Mouse (Mus musculus): ENCODE results near the gene Zc3hc1. TPM values are rescaled to one million over a fixed set of nuclear protein-coding genes. Genes with fewer than 3 reads are reported as not detected.
A peak's percentile ranks its signal among the peaks of the same experiment; 100 is the strongest.
"Not testable (repeated sequence)": the region's sequence is repeated elsewhere in the genome, so short reads cannot be mapped to it uniquely, and the experiment has no call there.

Zc3hc1 gene
- 11.0 and 14.0 TPM in 2 replicates for polyA plus RNA-seq (2012; rRNA removed)

GRCm38 (mm10) chr6:30390714-30391697 is at the start of gene Zc3hc1:
TSS of gene Zc3hc1 (minus strand) at chr6:30391028.
- WGBS = 9% methylated on average over 33 of the region's 33 CpGs
- peak; percentile 73 for DNase-seq (ENCODE audit: low read depth, low spot score)

DNA sequence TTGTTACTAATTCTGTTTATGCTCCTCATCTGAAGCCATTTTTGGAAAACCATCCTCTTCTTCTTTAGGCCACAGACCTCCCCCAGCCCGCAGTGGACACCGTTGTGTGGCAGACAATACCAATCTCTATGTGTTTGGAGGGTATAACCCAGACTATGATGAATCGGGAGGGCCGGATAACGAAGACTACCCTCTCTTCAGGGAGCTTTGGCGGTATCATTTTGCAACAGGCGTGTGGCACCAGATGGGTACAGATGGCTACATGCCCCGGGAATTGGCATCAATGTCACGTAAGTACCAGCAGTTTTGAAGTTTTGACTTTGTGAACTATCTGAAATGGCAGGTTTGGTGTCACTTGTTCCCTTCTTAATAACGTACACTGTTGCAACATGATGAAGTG is 48.7 kb upstream of the Zc3hc1 start:
- 98% methylated on average over 10 of the region's 10 CpGs for WGBS
- no peak for DNase-seq (ENCODE audit: low read depth, low spot score)

DNA sequence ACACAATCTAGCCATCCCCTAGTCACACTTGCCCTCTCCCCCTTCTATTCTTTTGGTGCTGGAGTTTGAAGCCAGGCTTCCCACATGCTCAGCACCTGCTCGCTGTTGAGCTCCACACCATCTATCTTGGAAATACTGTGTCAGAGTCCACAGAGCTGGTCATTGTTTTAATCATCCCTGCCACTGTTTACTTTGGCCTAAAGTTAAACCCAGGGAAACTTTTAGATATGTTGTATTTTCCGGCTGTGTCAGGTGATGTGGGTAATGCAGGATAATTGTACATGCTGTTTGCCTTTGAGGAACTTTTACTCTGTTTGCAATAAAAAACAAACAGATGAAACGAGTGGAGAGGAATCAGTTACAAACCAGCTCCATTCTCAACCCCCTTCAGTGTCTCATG is 46.2 kb upstream of the Zc3hc1 start:
- DNase-seq (ENCODE audit: low read depth, low spot score) = peak; percentile 22
- WGBS = 22% methylated on average over 3 of the region's 3 CpGs

- DNase-seq (ENCODE audit: low read depth, low spot score) = no peak
- 85% methylated on average over 3 of the region's 3 CpGs for WGBS
These were observed 45.6 kb upstream of the Zc3hc1 start for GRCm38 (mm10) chr6:30436476-30436875.

DNA sequence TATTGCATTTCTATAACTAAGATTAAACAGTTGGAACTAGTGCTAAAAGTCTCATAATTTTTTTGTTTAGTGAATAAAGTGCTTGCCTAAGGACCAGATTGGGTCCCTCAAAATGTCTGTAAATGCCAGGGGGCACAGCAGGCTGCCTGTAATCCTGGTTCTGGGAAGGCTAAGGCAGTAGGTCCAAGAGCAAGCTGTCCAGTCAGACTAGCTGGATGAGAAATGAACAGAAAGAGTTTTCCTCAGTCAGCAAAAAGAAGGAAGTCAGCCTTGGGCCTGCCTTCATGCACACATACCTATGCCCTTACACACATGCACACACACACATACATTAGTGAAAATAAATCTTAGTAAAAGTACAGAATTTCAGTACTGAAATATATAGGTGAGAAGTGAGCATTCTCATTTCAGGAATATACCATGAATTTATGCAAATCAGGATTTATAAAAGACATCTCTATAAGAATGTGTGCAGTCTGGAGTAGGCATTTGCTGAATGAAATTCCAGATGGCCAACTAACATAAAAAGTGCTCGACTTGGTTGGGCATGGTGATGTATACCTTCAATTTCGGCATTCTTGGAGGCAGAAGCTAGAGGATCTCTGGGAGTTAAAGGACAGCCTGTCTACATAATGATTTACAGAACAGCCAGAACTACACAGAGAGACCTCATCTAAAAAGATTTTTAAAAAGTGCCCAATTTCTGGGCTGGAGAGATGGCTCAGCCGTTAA is 41.8 kb upstream of the Zc3hc1 start:
- 63% methylated on average over 3 of the region's 3 CpGs for WGBS
- no peak for DNase-seq (ENCODE audit: low read depth, low spot score)

GRCm38 (mm10) chr6:30416801-30417200 is 26.0 kb upstream of the Zc3hc1 start:
- no peak for DNase-seq (ENCODE audit: low read depth, low spot score)
- WGBS = 81% methylated on average over 7 of the region's 7 CpGs

- DNase-seq (ENCODE audit: low read depth, low spot score) = no peak
- WGBS = 84% methylated on average over 2 of the region's 2 CpGs
These were observed 25.3 kb upstream of the Zc3hc1 start for GRCm38 (mm10) chr6:30416126-30416525.

DNA sequence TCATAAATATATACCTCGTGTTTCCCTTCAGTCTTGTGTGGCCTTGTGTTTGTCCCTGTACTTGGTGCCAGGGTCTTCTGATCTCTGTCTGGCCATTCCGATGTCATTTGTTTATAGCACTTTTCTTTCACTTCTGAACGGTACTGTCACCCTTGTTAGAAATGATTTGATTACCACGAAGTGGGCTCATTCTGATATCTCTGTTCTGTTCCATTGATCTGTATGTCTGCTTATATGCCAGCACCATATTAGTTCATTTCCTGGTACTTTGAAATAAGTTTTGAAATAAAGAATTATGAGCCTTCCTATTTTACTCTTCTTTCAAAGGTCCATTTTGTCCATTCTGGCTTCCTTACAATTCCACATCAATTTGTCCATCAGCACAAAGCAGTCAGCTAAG is 20.5 kb upstream of the Zc3hc1 start:
- no peak for DNase-seq (ENCODE audit: low read depth, low spot score)
- 56% methylated on average over 4 of the region's 4 CpGs for WGBS

- no peak for DNase-seq (ENCODE audit: low read depth, low spot score)
- WGBS = 78% methylated on average over 7 of the region's 7 CpGs
These were observed 18.7 kb upstream of the Zc3hc1 start for GRCm38 (mm10) chr6:30409399-30410093.

- DNase-seq (ENCODE audit: low read depth, low spot score) = no peak
- WGBS = 92% methylated on average over 4 of the region's 4 CpGs
These were observed 17.4 kb upstream of the Zc3hc1 start for GRCm38 (mm10) chr6:30408276-30408675.

DNA sequence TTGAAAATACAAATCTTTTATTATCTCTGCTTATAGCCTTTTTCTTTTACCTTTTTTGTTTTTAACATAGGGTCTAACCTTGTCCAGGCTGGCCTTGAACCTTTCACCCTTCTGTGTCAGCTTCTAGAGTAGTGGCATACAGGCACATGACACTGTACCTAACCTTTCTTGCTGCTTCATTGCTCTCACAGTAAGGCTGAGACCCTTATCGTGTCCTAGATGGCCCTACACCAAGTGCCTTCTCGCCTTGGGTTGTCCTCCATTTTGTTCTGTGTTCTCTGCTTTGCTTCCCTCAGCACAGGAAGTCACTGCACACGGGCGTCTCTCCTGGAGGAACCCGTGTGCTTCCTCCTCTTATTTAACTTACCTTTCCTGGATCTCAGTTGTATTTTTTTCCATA is 13.8 kb upstream of the Zc3hc1 start:
- no peak for DNase-seq (ENCODE audit: low read depth, low spot score)
- WGBS = 68% methylated on average over 5 of the region's 5 CpGs

DNA sequence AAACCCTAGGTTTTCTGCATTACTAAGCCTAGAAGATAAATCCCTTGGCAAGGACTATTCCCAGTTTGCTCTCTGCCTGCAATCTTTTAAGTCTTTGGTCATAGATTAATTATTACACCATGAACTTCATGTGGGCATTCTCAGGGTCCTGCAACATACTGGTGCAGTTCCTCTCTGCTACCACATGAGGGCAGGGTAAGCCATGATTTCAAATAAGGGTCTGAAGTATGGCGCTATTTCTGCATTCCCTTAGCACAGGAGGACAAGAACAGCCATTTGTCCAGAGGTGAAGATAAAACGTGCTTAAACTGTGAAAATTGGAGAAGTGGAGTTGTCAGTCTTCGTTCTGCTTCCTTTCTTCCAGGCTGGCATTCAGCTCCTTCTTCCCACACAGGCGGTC is 12.6 kb upstream of the Zc3hc1 start:
- WGBS = 25% methylated on average over 4 of the region's 4 CpGs
- peak; percentile 42 for DNase-seq (ENCODE audit: low read depth, low spot score)

DNA sequence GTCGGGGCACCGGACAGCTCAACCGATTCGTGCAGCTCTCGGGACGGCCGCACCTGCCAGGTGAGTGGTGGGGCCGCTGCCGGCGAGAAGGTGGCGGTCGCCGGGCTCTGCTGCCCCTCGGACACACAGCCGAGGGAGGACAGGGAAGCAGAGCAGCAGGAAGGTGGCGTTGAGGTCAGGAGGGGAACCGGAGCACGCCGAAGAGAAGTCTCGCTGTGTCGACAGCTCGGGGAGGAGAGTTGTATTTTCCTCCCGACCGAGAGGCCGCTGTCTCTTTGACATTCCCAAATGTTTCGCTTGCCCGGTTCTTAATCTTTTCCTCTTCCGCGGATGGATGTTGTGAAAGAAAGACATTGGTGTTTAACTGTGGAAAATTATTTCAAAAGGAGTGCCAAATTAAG is 11.3 kb upstream of the Zc3hc1 start:
- 1% methylated on average over 29 of the region's 29 CpGs for WGBS
- DNase-seq (ENCODE audit: low read depth, low spot score) = no peak

- WGBS = under 1% methylated on average over 41 of the region's 41 CpGs
- DNase-seq (ENCODE audit: low read depth, low spot score) = peak; percentile 99
These were observed 10.6 kb upstream of the Zc3hc1 start, which contains the start of gene Klhdc10 for GRCm38 (mm10) chr6:30401308-30402015. TSS of gene Klhdc10 (plus strand) at chr6:30401868.

DNA sequence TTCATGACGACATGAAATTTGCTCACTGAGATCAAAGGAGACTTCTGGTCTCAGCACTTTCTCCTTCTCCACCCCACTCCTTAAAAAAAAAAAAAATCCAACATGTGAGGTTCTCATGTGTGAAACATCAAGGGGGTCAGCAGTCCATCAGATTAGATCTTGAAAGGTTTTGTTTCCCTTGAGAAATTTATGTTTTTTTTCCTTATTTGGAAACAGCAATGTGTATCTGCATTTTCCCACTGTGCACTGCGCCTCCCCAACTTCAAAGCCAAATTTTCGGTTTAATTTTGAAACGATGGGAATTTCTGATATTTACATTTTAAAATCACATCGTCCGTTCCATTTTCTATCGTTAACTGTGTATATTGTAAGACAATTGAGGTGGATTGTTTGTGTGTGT is 9.9 kb upstream of the Zc3hc1 start:
- WGBS = 2% methylated on average over 7 of the region's 7 CpGs
- DNase-seq (ENCODE audit: low read depth, low spot score) = no peak

- WGBS = 72% methylated on average over 5 of the region's 5 CpGs
These were observed 9.3 kb upstream of the Zc3hc1 start for GRCm38 (mm10) chr6:30400146-30400545.

DNA sequence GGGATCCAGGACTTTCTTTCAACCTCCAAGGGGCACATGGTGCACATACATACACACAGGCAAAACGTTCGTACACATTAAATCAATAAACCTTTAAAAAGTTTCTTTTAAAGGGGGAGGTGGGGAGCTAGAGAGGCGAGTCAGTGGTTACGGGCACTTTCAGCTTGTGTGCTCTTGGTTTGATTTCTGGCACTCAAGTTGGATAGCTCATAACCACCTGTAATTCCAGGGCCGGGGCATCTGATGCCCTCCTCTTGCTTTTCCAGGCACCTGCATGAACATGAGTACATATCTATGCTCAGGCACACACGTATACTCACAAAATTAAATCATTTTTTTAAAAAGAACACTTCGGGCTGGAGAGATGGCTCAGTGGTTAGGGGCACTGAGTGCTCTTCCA is 1.2 kb upstream of the Zc3hc1 start:
- no peak for DNase-seq (ENCODE audit: low read depth, low spot score)
- WGBS = 86% methylated on average over 7 of the region's 7 CpGs

More at GRCm38 (mm10) chr6:30400146-30400545, 9.3 kb upstream of the Zc3hc1 start:
- DNase-seq (ENCODE audit: low read depth, low spot score) = no peak

GRCm38 (mm10) chr6:30390271-30390670 is 557 bp downstream of the Zc3hc1 start:
- not testable (repeated sequence) for DNase-seq (ENCODE audit: low read depth, low spot score)
- 10% methylated on average over 4 of the region's 4 CpGs for WGBS

DNA sequence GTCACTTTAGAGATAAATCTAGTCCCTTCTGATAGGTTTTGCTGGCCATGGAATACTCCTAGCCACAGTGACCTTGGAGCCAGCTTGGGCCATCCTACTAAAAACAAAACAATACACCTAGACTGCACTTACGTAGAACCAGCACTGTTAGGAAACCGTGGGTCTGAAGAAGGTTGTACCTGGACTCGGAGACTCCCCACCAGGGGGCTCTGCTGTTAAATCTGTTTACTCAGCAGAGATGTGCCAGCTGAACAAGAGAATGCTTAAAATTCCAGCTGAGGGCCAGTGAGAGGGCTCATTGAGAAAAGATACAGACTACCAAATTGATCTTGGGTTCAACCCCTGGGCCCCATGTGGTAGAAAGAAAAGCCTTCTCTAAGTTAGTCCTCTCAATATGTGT is 9.7 kb downstream of the Zc3hc1 start:
- 69% methylated on average over 3 of the region's 3 CpGs for WGBS
- no peak for DNase-seq (ENCODE audit: low read depth, low spot score)

All from large intestine, adult 2 months (tissue).